Mouse (Mus musculus) limb, embryonic 12.5 days (tissue): ENCODE measurements around the gene Synrg. TPM values are rescaled to one million over a fixed set of nuclear protein-coding genes. Genes with fewer than 3 reads are reported as not detected.
A peak's percentile ranks its signal among the peaks of the same experiment; 100 is the strongest.

Source experiments
- ATAC-seq: fragments of 200-750 bp; cut with Nextera tagmentation; 2 replicates; pipeline ENCODE4 v1.8.0; 2017; ENCODE audit warnings: low read depth, moderate TSS enrichment; ENCODE audit not compliant: insufficient number of reproducible peaks, insufficient read depth, low FRiP score, low TSS enrichment
- H3K27ac ChIP-seq: fragments of 300-500 bp; sonication (generic); 2 replicates; pipeline ENCODE4 v1.5.1; 2016; ENCODE audit warnings: mild to moderate bottlenecking, moderate library complexity
- H3K27me3 ChIP-seq: fragments of 300-500 bp; sonication (generic); 2 replicates; pipeline ENCODE4 v1.6.1; 2016; ENCODE audit warnings: mild to moderate bottlenecking, moderate library complexity
- H3K36me3 ChIP-seq: fragments of 300-500 bp; sonication (generic); 2 replicates; pipeline ENCODE4 v1.6.1; 2016; ENCODE audit warnings: mild to moderate bottlenecking, moderate library complexity
- H3K4me1 ChIP-seq: fragments of 300-500 bp; sonication (generic); replicated peaks from 2 replicates; pipeline ENCODE4 v1.6.1; 2016
- H3K4me2 ChIP-seq: fragments of 300-500 bp; sonication (generic); 2 replicates; pipeline ENCODE4 v1.6.1; 2016; ENCODE audit warnings: mild to moderate bottlenecking, moderate library complexity
- H3K4me3 ChIP-seq: fragments of 300-500 bp; sonication (generic); replicated peaks from 2 replicates; pipeline ENCODE4 v1.5.1; 2016; ENCODE audit warnings: mild to moderate bottlenecking
- H3K9ac ChIP-seq: fragments of 300-500 bp; sonication (generic); replicated peaks from 2 replicates; pipeline ENCODE4 v1.6.1; 2016; ENCODE audit warnings: mild to moderate bottlenecking, moderate library complexity
- H3K9me3 ChIP-seq: fragments of 300-500 bp; sonication (generic); 2 replicates; pipeline ENCODE4 v1.6.1; 2016; ENCODE audit warnings: mild to moderate bottlenecking, moderate library complexity
- WGBS: fragments of 180-500 bp; shearing (Covaris S2); methylation state at CpG from one replicate; pipeline ENCODE4 v1.1.7; 2016; 5-methylcytosine and 5-hydroxymethylcytosine counted together
- polyA plus RNA-seq: library from polyadenylated mRNA; unstranded; fragments of >200 nt; fragmentation: Nextera tagmentation; extraction: Ambion mirVana; gene quantifications from 2 replicates; pipeline ENCODE4 v1.2.1, GENCODE M21; 2016

Synrg gene
- polyA plus RNA-seq, 1 experiment from 2014 or later = 8.6 TPM

GRCm38 (mm10) chr11:84011576-84011975 lies 47.3 kb downstream of the Synrg start:
- no peak for ATAC-seq
- Histone ChIP-seq H3K4me1 (peaks cover 14% of the 10 kb centered on the region), H3K27ac (no peak overlapping the region), H3K4me3 (no peak overlapping the region), H3K27me3 (0 out of 2 replicates have a peak, but pooled peaks cover 5% of the 10 kb centered on the region), H3K4me2 (no peak overlapping the region), H3K9me3 (no peaks in the 10 kb centered on the region), H3K9ac (no peak overlapping the region), H3K36me3 (peaks cover 19% of the 10 kb centered on the region; the same call in 1 of the 2 replicates)
- 50% methylated on average over 2 of the region's 2 CpGs for WGBS

GRCm38 (mm10) chr11:84013105-84013504 lies 48.9 kb downstream of the Synrg start:
- Histone ChIP-seq H3K4me1 (peaks cover 14% of the 10 kb centered on the region), H3K4me3 (no peak overlapping the region), H3K27ac (0 out of 2 replicates have a peak overlapping the region, but pooled peaks have one; percentile 45), H3K9me3 (no peaks in the 10 kb centered on the region), H3K36me3 (peaks cover 26% of the 10 kb centered on the region; the same call in 1 of the 2 replicates), H3K27me3 (0 out of 2 replicates have a peak, but pooled peaks cover 5% of the 10 kb centered on the region), H3K4me2 (no peak overlapping the region), H3K9ac (no peak overlapping the region)
- no peak for ATAC-seq
- WGBS = 5% methylated on average over 7 of the region's 7 CpGs

GRCm38 (mm10) chr11:84016147-84016809 lies 52.0 kb downstream of the Synrg start:
- H3K4me2 ChIP-seq = no peak overlapping the region
- no peak overlapping the region for H3K4me3 ChIP-seq
- 0 out of 2 replicates have a peak, but pooled peaks cover under 1% of the 10 kb centered on the region for H3K27me3 ChIP-seq
- H3K27ac ChIP-seq = no peak overlapping the region
- WGBS = 57% methylated on average over 6 of the region's 6 CpGs
- no peaks in the 10 kb centered on the region for H3K9me3 ChIP-seq
- H3K9ac ChIP-seq = no peak overlapping the region
- H3K4me1 ChIP-seq = peaks cover 14% of the 10 kb centered on the region
- ATAC-seq = no peak
- peaks cover 28% of the 10 kb centered on the region for H3K36me3 ChIP-seq

- Histone ChIP-seq H3K4me3 (no peak overlapping the region), H3K27ac (no peak overlapping the region), H3K9ac (no peak overlapping the region), H3K4me2 (no peak overlapping the region), H3K27me3 (no peaks in the 10 kb centered on the region), H3K4me1 (peaks cover 14% of the 10 kb centered on the region), H3K36me3 (peaks cover 30% of the 10 kb centered on the region), H3K9me3 (no peaks in the 10 kb centered on the region)
- no peak for ATAC-seq
- 80% methylated on average over 7 of the region's 7 CpGs for WGBS
Observed at GRCm38 (mm10) chr11:84016810-84017508, 52.7 kb downstream of the Synrg start.

DNA sequence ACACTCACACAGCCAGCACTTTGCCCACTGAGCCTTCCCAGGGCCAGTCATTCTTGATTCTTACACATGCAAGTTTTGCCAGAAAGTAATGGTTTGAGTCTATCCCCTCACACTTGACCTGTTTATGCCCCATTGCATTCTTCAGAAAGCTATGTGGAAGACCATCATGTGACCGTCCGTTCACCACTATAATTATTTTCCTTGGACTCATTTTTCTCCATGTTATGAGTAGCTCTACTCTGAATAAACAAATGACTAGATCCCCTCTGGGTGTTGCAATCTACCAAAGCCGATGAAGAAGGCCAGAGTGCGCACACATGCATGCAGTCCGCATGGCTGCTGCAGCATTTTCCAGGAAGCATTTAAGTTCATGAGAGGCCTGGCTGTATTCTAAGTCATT lies 63.0 kb downstream of the Synrg start:
- Histone ChIP-seq H3K27ac (no peak overlapping the region), H3K36me3 (peaks cover 48% of the 10 kb centered on the region), H3K9ac (no peak overlapping the region), H3K4me2 (no peak overlapping the region), H3K9me3 (no peaks in the 10 kb centered on the region), H3K4me1 (no peaks in the 10 kb centered on the region), H3K4me3 (no peak overlapping the region), H3K27me3 (no peaks in the 10 kb centered on the region)
- WGBS = 92% methylated on average over 5 of the region's 5 CpGs
- ATAC-seq = no peak

DNA sequence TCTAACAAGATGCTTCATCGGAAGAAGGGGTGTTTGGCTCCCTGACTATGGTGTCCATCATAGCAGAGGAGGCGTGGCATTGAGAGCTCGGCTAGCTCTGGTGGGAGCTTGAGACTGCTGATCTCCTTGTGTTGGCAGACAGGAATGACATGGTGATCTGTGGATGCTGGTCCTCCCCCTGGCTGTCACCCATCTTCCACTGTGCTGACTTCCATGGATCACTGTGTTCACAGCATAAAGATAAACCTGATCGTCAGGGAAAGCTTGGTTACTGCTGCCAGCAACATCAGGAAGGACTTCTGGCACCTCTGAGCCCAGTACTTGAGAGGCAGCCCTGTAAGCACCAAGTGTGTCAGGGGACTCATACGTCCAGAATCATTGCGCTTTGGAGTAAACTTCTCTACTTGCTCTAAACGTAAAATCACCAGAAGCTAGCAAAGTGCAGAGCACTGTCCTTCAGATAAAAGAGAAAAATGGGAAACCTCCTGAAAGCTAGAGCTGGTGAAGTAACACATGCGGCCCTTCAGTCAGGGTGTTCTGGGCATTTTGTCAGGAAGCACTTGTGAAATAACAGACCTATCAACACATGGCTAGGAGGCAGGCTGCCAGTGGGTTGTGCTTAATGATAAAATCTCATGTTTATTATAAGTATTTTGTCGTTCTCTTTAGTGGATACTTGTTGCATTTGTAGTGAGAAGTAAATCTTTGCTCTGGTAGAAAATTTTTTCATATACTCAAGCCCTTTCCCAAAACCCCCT lies 64.2 kb downstream of the Synrg start:
- Histone ChIP-seq H3K27me3 (no peaks in the 10 kb centered on the region), H3K4me3 (no peak overlapping the region), H3K9ac (no peak overlapping the region), H3K9me3 (no peaks in the 10 kb centered on the region), H3K27ac (no peak overlapping the region), H3K4me2 (no peak overlapping the region), H3K36me3 (peaks cover 42% of the 10 kb centered on the region), H3K4me1 (peaks cover 2% of the 10 kb centered on the region; the same call in 1 of the 2 replicates)
- WGBS = 76% methylated on average over 9 of the region's 9 CpGs
- no peak for ATAC-seq

GRCm38 (mm10) chr11:84031971-84032370 lies 67.7 kb downstream of the Synrg start:
- Histone ChIP-seq H3K9me3 (no peaks in the 10 kb centered on the region), H3K4me1 (peaks cover 7% of the 10 kb centered on the region; the same call in 1 of the 2 replicates), H3K27me3 (no peaks in the 10 kb centered on the region), H3K27ac (no peak overlapping the region), H3K4me3 (no peak overlapping the region), H3K4me2 (no peak overlapping the region), H3K9ac (no peak overlapping the region), H3K36me3 (peaks cover 19% of the 10 kb centered on the region; the same call in 1 of the 2 replicates)
- no peak for ATAC-seq
- 48% methylated on average over 9 of the region's 9 CpGs for WGBS

- no peak for ATAC-seq
- H3K4me2 ChIP-seq = no peak overlapping the region
- H3K4me1 ChIP-seq = peaks cover 7% of the 10 kb centered on the region; the same call in 1 of the 2 replicates
- no peaks in the 10 kb centered on the region for H3K27me3 ChIP-seq
- no peak overlapping the region for H3K4me3 ChIP-seq
- WGBS = 75% methylated on average over 5 of the region's 5 CpGs
- no peak overlapping the region for H3K27ac ChIP-seq
- no peak overlapping the region for H3K9ac ChIP-seq
- H3K9me3 ChIP-seq = no peaks in the 10 kb centered on the region
- peaks cover 18% of the 10 kb centered on the region; the same call in 1 of the 2 replicates for H3K36me3 ChIP-seq
Observed at GRCm38 (mm10) chr11:84032559-84032958, 68.3 kb downstream of the Synrg start.

- 51% methylated on average over 5 of the region's 5 CpGs for WGBS
- Histone ChIP-seq H3K27me3 (no peaks in the 10 kb centered on the region), H3K4me1 (peaks cover 7% of the 10 kb centered on the region; the same call in 1 of the 2 replicates), H3K4me3 (no peak overlapping the region), H3K9ac (no peak overlapping the region), H3K9me3 (no peaks in the 10 kb centered on the region), H3K27ac (no peak overlapping the region), H3K36me3 (peaks cover 14% of the 10 kb centered on the region; the same call in 1 of the 2 replicates), H3K4me2 (no peak overlapping the region)
- ATAC-seq = no peak
Observed at GRCm38 (mm10) chr11:84033671-84034070, 69.4 kb downstream of the Synrg start.

DNA sequence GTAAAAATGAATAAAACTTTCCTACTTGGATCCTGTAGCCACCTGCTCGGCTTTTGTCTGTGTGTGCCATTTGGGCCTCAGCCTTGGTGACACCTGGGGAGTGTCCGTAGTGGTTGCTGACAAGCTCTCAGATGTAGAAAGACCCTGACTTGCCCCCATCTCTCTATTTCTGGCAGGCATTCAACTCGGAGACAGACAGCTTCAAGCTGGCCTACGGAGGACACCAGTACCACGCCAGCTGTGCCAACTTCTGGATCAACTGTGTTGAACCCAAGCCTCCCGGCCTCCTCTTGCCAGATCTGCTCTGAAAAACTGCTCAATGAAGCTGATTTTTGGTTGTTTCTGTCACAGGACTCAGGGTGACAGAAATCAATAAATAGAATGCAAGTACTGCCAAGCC lies 76.4 kb downstream of the Synrg start:
- peaks cover 12% of the 10 kb centered on the region for H3K36me3 ChIP-seq
- H3K4me1 ChIP-seq = peaks cover 25% of the 10 kb centered on the region
- no peak for ATAC-seq
- H3K4me3 ChIP-seq = no peak overlapping the region
- no peak overlapping the region for H3K27ac ChIP-seq
- no peak overlapping the region for H3K9ac ChIP-seq
- H3K4me2 ChIP-seq = no peak overlapping the region
- no peaks in the 10 kb centered on the region for H3K27me3 ChIP-seq
- H3K9me3 ChIP-seq = no peaks in the 10 kb centered on the region
- WGBS = 80% methylated on average over 6 of the region's 6 CpGs
